Mouse (Mus musculus) thymus, postnatal 25 days (tissue): ENCODE results near the gene Lingo1.

ENCODE experiments used
- DNase-seq: peaks from one replicate; pipeline ENCODE4 v3.0.0; 2022

Lingo1 gene

DNA sequence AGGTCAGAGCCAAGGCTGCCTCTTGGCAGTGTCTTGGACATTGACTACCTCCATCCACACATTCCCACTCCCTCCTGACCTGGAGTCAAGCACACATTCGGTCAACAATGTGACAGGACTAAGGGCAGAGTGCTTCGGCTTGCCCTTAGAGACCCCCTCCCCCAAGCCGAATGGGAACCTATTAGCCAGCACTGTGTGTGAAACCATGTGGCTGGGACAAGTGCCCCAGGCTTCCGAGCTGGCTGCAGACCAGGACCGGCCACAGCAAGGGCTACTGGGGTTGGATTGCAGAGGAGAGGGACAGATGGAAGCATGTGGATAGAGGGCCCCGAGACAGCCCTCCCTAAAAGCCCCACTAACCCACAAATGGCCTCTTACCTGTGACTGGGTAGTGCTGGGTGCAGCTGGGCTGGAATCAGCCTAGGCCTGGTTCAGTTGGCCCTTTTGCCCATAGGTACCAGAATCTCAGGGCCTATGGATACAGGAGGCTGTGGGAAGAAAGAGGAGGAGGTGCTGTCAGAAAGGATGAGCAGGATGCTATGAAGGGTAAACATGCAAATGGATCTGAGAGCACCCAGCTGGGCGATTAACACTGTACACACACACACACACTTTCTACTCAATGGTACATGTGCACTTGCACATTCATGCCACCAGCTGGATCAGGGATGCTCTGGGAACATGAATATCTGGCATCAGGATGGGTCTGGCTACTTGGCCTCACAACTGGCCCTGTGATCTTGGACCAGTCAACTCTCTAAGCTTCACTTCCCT, 20.9 kb downstream of the Lingo1 start:
- DNase-seq: no peak

DNA sequence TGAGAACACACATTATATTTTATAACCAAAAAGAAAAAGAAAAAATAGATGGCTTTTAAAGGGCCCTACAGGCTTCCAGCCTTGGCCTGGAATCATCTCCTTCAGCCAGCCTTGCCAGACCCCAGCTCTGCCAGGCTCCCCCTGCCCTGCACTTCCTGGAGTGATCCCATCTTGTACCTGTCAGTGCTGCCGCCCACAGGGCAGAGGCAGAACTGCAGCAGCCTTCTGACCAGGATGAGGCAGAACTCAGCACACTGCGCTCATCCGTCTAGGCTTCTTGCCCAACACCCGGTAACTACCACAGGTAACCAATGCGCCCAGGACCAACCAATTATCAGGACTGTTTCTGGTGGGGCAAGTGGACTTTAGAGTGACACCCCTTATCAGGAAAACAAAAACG, 22.0 kb downstream of the Lingo1 start:
- DNase-seq: peak; percentile 52

DNA sequence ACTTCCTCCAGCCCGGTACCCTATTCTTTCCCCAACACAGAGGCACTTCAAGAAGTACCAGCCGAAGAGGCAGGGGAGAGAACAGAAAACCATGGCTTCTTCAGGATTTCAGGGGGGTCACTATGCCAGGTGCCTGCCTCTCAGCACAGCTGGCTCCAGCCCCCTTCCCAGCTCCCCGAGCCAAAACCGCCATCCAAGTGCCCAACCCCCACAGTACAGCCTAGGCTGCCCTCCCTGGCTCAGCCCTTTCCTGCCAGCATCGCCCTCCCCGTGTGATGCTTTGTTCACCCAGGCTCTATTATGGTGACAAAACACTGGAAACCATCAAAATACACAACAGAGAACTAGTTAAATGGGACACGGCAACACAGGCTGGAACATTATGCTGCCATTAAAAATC, 22.6 kb downstream of the Lingo1 start:
- DNase-seq: no peak

DNA sequence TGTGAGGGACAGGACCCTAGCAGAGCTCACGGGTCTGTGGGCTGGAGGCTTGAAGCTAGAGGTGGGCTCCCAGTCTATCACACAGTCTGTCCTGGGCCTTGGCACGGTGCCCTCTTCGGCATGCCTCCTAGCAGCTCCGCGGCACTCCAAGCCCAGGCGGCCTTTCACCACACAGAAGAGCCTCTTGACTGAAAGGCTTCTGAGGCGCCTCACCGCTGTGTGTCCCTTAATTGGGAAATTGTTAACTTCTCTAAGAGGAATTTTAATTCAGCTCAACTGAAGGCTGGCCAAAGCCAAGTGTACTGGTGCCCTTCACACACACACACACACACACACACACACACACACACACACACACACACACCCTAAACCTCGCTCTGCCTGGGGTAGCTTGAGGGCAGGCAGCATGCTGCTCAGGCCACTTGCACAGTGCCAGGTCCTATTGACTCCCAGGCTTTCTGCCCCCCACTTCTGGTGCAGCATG, 28.6 kb downstream of the Lingo1 start:
- no peak for DNase-seq

DNA sequence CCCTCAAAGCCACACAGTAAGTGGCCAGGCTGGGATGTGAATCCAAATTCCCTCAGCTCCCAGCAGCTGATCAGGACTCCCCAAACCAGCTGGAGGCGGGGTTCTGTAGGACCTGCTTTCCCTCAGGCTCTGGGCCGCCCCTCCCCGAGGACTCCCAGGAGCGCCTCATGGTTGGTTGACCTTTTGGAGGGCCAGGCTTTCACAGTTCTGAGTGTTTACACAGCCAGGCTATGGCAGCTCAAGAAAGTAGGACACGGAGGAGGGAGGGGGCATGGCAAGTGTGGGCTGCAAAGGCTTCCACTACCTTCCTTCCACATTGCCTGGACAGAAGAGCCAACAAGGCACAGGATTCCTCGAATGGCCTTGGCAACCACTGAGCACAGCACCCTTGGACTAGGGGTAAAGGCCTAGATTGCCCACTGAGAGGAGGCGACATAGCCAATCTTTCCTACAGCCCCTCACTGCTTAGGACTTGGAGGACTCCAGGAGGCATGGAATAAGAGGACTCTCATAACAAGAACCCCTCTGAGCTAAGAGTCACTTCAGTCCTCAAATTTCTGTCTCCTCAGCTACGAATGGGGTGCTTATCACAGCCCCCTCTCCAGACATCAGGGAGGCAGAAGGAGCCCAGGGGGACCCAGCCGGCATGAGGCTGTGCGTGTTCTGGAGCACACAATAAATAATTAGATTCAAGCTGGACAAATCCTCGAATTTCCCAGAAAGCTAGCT, 29.5 kb downstream of the Lingo1 start:
- DNase-seq: no peak

DNA sequence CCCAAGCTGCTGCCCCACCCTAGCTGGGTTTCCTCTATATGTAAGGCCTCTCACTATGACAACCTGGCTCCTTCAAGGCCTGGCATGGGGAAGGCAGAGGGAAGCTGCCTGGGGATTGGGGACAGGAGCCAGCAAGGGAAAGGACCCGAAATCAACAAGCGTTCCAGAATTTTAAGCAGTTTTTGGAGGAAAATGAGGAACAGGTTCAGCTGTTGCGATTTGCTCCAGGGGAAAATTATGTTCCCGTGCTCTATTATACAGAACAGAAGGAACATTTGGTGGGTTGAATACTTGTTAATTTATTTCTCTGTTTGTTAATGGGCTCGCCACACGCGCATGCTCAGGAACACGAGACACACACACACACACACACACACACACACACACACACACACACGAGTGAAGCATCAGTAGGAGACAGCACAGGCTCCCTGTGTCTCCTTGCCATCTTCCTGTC, 34.1 kb downstream of the Lingo1 start:
- DNase-seq: no peak

DNA sequence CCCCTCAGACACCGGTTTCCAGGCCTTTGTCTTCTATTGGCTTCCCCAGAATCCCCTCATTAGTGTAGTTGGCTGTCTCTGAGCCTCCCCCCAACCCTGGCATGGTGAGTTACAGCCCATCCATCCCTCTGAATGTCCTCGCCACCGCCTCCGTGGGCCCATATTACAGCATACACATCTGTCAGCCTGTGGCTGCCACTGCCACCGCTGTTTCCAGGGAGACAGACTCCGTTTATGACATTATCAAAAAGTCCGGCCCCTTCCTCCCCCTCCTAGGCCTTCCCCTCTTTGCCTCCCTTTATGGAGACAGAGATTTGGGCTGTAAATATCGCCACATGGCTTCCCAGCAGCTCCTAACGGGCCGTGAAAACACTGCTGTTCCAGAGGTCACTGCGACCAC, 38.5 kb downstream of the Lingo1 start:
- DNase-seq: no peak

DNA sequence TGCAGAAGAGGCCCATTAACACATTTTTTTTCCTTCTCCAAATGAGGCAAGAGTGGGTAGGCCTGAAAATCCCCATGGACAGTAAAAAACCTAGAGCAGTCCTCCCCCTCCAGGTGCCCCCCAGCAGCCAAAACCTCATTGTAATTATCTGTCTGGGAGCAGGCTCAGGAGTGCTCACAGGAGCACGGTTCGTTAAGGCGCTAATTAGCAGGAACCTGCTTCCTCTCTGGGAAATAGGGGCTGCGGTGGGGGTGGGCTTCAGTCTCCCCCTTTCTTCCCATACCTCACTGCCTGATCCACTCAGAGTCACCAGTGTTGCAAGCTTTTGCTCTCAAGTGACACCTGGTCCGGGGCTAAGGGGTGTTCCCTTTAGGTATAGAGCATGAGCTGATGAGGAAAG, 41.1 kb downstream of the Lingo1 start:
- DNase-seq: no peak

DNA sequence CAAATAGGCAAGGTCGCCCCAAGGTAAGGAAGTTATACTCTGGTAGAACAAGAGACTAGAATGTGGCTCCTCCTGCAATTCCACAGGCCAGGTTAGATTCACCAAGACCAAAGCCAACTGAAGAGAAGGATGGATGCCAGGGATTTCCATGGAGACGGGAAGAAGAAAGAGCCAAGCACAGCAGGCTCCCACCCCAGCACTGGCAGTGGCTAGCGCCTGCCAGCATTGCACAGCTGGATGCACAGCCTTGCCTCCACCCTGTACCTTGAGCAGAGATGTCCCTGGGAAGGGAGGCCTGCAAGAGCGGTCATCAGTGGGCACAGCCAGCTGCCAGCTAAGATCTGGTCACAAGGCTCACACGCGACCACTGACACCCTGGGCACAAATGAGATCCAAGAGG, 42.9 kb downstream of the Lingo1 start:
- DNase-seq: no peak

DNA sequence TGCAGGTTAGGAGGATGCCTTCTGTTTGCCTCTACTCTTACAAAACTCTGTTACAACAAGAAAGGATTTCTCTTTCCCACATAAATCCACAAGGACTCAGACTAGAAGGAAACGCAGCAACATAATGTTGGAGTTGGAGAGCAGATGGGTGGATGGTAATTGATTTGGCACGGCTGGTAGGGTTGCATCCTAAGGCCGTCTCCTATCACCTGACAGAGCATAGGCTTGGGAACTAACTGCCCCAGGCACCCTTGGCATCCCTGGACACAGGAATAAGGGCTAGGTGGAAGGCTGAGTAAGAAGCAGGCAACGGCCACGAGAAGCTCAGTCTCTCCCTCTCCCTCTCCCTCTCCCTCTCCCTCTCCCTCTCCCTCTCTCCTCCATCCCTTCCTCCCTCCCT, 48.2 kb downstream of the Lingo1 start:
- DNase-seq: no peak

DNA sequence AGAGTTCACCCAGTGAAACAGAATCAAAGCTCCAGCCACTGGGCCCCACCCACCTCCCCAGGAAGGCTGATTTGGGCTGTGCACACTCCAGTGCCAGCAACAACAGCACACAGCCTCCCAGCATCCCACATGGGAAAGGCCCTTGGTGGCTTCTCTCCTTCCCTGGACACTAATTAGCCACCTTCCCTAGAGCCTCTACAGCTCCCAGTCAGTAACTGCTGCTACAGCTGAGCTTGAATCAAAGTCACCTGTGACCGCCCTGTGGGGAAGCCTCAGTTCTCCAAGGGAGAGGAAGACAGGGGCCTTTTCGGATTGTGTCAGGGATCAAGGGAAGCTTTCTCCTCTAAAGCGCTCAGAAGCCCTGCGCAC, 49.4 kb downstream of the Lingo1 start:
- no peak for DNase-seq

DNA sequence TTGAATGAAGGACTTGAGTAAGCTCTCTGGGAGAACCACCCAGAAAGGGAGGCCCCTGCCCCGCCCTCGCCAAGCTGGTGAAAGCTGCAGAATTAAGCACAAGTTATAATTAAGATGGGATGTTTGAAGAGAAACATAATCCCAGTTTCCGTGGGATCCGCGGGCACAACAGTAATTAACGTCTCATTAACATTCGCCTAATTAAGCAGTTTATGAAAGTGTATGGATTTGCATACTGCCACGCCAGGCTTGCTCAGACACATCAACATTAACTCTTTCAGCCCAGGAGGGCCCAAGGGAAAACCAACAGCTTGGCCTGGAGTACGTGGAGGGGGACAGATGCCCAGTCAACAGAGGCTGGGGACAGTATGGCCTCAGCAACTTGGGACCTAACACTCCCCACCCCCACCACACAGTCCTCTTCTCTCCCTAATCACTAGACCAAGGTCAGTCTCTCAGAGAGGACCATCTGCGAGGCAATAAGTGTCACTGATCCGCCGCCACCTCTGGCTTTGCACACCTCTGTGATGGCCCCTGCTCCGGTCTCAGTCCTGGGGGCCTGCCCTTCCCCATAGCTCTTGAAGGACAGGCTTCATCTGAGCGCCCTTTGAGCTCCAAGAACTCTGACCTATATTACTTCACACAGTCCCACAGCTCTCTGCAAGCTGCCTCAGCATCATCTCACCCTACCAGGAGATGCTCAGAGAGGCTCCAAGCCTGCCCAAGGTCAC, 49.9 kb downstream of the Lingo1 start:
- DNase-seq: no peak

DNA sequence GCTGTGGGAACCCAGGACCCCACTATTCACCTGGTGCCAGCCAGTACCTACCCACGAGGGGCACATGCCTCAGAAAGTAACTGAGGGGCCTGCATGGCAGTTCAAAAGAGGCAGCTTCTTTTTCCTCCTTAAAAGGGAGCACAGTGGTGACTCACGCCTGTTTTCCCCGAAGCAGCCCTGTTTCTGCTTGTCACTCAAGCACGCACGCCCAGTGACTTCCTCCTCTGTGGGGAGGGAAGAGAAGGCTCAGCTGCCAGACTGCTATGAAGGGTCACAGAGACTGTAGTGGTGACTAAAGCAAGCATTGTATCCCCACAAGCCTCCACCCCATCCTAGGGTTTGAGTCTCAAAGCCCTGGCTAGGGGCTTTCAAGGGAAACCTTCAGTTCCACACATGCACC, 51.9 kb downstream of the Lingo1 start:
- DNase-seq: no peak

DNA sequence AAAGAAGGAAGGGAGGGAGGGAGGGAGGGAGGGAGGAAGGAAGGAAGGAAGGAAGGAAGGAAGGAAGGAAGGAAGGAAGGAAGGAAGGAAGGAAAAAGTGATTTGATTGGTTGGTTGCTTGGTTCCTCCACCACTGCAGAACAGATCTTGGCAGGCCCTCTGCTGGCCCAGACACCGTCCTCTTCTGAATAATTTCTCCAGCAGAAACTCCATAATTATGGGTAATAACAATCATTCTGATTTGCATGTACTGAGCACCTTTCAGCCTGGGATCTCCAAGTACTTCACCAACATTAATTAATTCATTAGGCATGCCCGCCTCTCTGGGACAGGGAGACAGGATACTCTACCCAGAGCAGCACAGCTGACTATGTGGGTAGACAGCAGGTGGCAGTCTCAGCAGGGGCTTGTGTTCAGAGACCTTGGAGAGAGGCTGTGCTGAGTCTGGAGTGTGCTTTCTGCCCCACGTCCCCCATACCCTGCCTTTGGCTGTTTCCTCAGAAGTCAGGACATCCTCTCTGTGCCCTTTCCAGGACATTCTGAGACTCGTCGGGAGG, 57.0 kb downstream of the Lingo1 start:
- DNase-seq: no peak

DNA sequence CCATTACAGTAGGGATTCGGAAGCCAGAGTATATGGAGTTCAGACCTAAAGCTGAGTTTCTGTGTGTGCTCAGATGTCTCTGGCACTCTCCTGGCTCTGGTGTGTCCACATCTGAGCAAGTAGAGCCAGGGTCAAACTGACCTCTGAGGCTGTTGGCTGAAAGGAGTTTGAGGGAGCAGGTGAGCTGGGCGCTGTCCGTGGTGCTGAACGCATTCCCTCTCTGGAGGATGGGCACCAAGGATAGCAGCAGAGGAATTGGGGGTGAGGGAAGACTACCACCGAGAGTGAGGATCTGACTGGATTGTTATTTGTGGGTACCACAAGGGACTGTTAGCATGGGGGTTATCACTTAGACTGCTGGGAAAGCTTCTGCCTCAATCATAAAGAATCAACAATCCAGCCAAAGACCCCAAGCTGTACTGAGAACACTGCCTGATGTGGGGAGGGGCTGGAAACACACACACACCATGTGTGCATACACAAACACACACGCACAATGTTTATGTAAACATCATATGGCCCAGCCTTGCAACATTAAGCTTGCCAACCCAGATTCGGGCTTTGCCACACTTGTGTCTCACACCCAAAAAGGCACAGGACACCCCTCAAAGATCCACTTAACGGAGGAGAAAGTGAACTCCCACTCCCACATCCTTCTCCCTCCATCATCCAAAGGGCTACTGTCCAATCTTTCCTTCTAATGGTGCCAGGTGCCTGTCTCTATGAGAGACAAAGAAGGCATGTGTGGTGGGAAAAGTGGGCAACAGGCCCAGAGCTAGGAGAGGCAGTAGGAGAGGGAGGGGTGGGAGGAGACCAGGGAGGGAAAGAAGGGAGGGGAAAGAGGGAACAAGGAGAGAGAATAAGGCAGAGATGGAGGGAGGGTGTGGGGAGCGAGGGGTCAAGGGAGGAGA, 57.8 kb downstream of the Lingo1 start:
- DNase-seq: peak; percentile 33

DNA sequence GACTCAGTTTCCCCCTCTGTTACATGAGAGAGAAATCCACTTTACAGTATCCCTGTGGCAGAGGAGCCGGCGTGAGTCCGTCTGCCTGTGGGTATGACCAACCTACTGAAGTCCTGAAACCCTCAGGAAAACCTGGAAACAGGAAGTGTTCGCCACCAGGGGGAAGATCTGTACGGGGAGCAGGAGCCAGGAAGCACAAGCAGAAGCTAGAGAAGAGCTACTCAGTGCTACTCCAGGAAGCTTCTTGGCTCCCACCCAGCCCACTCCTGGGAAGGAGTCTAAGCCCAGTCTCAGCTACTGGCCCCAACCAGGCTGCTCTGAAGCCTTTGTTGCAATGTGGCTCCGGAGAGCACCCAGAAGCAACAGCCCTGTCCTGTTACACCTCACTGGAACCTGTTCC, 61.9 kb downstream of the Lingo1 start:
- DNase-seq: no peak

DNA sequence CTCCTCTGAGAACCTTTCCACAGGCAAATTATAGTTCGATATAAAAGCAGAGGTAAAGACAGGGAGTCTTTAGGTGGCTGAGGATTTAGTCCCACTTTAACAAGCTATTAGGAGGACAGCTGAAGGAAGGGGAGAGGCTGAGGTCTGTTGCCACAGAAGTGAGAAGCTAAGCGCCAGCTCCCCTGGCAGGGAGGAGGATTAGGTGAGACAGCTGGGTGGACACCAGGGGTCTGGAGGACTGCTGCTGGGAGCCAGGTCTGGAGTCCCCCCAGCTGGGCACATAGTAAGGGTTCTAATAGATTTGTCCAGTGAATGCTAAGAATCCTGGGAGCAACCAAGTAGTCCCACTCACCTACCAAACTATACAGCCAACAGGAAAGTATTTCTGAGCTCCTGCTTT, 65.3 kb downstream of the Lingo1 start:
- no peak for DNase-seq

DNA sequence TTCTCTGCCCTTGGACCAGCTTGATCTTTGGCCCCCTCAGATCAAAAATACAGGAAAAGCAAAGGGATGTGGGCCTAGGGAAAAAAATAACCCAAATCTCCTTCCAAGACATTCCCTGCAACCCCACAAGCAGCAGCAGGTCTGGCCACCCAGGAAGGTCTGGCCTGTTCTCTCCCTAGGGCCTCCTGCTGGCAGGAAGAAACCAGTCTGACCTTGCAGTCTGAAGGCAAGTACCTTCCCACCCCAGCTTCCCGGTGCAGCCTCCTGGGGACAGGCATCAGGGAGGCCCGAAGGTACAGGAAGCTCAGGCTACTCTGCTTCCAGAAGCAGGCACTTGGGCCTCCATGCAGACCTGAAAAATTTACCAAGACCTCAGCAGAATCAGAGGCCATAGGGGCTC, 67.1 kb downstream of the Lingo1 start:
- DNase-seq: no peak

DNA sequence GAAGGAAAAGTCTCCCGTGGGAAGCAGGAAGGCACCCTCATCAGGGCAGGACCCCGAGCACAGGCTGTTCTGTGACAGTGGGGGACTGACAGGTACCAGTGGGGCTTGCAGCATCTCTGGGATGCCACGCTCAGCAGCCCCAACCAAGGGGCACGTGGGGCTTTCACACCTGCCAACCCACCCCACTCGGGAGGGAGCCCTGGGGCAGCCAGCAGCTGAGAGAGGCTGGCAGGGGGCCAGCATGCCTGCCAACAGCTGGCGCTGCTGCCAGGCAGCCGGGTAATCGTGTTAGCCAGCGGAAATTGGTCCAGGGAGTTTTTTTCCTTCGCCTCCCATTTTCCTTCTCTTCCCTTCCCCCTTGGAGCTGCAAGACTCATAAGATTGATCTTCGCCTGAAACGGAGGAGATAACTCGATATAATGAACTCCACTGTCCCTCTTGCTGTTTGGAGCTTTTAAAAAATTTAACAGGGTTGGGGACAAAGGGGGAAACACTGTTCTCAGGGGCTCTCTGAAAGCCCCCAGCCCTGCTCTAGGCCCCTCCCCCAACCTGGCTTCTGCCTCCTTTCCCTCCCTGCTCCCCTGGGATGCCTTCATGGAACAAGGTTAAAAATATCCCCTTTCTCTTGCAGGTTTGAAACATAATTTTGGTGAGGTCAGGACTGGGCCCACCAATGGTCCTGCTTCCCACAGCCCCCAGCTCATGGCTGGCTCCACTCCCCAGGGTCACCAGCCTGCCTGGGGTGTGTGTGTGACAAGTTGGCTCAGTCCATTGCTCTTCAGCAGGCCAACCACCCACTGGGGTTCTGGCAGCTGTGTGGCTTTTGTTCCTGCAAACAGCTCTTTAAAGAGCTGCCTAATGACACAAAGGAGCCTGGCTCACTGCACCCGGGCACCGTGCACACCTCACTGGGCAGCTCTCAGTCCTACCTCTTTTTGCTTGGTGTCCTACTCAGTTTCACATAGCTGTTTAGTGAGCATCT, 68.3 kb downstream of the Lingo1 start:
- DNase-seq: no peak

DNA sequence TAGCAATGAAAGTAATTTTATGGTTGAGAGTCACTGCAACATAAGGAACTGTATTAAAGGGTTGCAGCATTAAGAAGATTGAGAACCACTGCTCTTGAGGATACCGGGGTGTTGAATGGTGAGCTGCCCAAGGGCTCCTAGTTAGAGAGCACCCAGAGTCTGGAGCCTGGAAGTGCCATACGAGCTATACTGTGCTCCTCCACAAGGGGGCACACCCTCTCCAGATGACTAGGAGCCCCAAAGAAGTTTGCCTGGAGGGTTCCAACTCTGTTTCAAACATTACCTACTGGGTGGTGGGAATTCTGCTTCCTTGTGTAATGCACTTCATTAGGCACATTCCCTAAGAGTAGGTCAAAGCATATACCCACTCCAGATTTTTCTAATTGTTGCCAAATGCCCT, 70.5 kb downstream of the Lingo1 start:
- DNase-seq: peak; percentile 51
